Mouse (Mus musculus): Measurements from ENCODE around the gene Olfr694.

Olfr694 gene

GRCm38 (mm10) chr7:106691714-106692113 is at the start of gene Olfr694:
Gene Olfr694 (minus strand): TSS chr7:106691814.
- 98% methylated on average over 1 of the region's 1 CpGs for WGBS

DNA sequence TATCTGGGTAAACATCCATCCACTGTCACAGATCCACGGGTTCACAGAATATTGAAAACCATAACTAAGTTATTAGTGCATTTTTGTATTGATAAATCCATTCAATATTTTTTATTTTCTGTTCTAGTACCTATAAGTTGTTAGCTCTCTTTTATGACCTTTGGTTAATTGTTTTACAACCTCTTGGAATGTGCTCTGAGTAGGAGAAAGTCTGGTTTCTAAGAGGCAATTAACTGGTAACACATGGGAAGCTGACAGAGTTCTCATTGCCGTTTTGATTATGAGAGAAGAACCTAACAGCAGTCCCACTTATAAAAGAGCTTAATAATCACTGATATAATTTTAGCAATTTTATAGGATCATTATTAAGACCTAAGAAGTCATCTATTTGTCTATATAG is 42.1 kb upstream of the Olfr694 start:
- WGBS, result 69% methylated on average over 2 of the region's 2 CpGs

GRCm38 (mm10) chr7:106725654-106726053 is 34.0 kb upstream of the Olfr694 start:
- 82% methylated on average over 2 of the region's 2 CpGs for WGBS

DNA sequence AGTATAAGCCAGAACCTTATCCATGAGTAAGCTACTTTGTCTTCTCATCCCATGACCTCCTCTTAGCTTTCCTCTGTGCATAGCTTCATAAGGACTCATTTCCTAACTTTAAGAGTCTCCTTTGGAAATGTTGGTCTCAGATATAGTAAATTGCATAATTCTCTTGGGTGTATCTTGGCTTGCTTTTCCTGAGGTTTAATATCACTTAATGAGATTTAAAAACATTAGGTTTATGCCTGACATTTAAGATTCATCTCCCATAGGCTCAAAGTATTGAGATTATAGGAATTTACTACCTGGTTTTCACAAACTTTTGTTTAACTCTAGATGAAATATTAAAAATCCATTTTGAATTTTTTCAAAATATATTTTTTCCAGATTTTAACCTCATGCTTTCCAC is 24.7 kb upstream of the Olfr694 start, which contains the start of gene Olfr695:
TSS of gene Olfr695 (minus strand) at position 101 of the 400 bp plus-strand sequence.

GRCm38 (mm10) chr7:106711463-106711862 is 19.8 kb upstream of the Olfr694 start:
- WGBS, result 81% methylated on average over 6 of the region's 6 CpGs

DNA sequence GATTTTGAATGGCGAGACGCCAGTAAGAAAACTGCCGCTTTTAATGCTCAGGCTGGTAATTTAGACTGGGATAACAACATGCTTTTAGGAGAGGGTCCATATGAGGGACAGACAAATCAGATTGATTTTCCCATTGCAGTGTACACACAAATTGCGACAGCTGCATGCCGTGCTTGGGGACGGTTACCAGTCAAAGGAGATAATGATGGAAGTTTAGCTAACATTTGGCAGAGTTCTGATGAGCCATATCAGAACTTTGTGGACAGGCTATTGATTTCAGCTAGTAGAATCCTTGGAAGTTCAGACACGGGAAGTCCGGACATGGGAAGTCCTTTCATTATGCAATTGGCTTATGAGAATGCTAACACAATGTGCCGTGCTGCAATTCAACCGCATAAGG is 16.1 kb upstream of the Olfr694 start:
- WGBS, result 88% methylated on average over 10 of the region's 10 CpGs

DNA sequence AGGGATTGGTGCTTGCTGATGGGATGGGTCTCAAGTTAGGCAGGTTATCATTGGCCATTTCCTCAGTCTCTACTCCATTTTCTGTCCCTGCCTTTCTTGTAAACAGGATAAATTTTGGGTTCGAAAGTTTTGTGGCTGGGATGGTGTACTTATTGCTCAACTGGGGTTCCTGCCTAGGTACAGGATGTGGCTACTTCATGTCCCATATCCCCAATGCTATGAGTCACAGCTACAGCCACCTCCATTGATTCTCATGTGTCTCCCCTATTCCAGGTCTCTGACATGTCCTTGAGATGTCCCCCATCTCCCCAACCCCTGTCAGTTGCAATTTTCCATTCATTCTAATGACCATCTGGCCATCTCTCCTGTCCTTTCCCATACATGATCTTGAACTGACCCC is 5.3 kb upstream of the Olfr694 start:
- 68% methylated on average over 1 of the region's 1 CpGs for WGBS

DNA sequence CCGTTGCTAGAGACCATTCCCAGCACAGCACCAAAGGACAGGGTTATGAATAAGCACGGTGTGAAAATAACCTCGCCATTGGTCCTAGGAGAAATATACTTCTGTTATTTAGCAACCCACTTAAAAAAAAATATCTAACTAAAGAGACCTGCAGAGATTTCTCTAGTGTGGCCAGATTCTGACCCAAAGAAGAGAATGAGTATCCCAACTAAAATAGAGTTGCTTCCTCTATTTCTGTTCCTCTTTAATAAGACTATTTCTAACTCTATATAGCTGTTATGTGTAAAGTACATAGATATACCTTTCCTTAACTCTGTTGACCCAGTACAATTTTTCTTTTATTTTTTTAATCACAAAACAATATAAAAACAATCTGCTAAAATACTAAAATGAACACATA is 1.4 kb upstream of the Olfr694 start:
- WGBS, result 79% methylated on average over 3 of the region's 3 CpGs

DNA sequence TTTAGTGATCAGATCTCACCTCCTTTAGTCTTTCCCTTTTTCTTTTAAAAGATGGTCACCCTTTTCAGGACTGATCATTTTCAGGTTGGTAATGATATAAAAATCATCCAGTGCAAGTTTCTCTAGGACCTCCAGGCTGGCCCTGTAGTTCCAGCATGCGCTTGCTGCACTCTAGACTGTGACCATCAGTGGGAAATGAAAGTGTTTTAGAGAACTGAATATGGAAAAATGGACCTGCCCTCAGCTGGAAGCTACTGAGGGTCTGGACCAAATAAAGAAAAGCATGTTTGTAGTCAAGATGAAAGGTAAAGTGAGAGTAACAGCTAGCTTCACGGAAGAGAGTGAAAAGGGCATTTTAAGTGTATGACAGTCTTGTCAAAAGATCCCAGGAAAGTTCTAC is 6.2 kb downstream of the Olfr694 start:
- WGBS, result 76% methylated on average over 2 of the region's 2 CpGs

DNA sequence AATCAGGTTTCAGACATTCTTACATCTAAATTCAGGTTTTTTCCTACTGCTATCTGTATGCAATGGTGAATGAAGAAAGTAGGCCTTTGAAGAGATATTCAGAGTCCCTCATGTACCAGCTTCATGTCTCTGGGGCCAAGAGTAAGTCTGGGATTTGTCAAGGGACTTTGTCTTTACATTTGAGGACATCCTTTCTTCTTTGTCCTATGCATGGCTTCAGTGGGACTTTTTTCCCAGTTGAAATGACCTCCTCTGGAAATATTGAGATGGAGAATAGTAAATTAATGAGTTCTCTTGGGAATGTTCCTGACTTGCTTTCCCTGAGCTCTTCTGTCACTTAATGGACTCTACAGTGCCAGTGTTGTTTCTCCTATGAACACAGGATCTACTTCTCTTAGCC is 11.1 kb downstream of the Olfr694 start, which contains the start of gene Olfr693:
TSS of gene Olfr693 (minus strand) at position 101 of the 400 bp plus-strand sequence.

GRCm38 (mm10) chr7:106649774-106650173 is 41.8 kb downstream of the Olfr694 start:
- WGBS, result 61% methylated on average over 1 of the region's 1 CpGs

DNA sequence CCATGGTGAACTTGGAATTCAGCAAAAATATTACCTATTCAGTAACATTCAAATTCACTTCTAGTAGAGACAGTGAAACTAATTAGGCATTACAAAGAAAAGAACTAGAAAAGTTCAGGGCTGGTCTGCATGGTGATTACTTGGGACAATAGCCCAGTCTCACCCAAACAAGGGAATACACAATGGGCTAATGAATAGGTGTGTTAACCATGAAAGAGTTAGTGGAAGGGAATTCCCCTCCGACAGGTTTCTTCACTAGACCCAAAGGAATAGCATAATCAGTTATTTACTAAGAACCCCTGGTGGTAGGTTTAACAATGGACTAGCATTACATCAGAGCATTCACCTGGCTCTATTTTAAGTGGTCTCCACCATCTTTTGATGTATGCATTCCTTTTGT is 46.4 kb downstream of the Olfr694 start:
- 59% methylated on average over 1 of the region's 1 CpGs for WGBS

DNA sequence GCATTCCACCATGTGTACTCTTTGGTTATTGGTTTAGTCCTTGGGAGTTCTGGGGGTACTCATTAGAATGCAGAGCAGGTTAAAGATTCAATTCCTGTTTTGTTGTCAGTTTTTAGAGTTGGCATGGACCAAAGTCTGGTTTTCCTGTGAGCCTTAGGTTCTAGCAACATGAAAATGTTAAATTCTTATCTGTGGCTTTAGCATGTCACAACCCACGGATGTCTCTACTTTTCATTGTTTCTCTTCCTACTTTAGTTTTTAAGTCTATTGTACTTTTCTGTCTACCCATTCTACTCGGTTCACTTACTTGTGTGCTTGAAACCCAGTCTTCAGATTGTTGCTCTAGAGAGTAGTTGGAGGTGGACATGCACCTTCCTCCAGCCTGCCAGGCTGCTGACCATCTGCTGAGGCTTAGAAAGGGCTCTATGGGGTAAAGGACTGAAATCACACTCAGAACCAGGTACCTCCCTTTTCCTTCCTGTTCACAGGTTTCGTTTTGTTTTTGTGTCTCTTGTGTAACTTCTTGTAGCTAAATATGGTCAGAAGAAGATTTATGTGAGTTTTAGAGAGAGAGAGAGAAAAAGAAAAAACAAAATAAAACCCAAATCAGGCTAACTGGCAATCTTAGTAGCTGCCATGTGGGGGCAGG is 47.3 kb downstream of the Olfr694 start:
- WGBS, result 64% methylated on average over 3 of the region's 3 CpGs

DNA sequence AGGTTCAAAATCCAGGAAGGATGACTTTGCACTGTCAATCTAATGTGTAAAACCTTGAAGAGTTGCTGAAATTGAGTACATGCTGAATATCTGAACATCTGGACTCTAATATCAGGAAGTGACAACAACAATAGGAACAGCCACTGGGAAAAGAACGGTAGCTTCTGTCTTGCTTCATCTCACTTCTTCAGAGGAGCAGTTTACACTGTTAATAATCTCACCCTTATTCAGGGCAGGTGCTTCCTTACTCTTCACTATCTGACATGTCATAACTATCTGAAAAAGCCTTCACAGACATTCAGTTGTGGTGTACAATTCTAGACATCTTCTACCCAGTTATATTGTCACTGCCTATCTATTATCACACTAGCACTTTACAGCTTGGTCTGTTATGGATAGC is 50.8 kb downstream of the Olfr694 start:
- WGBS, result 86% methylated on average over 1 of the region's 1 CpGs

- WGBS, result 80% methylated on average over 4 of the region's 4 CpGs
These were observed 56.1 kb downstream of the Olfr694 start for GRCm38 (mm10) chr7:106635560-106635959.
